Mouse (Mus musculus) adrenal gland (tissue): ENCODE data around the gene Ccdc24.

Source experiments
- intact Hi-C: fragments of 180-260 bp; cut with DNase I; formaldehyde crosslinking; loops from one replicate; pipeline ENCODE4 v1.15.1; 2025

Ccdc24 gene

GRCm38 (mm10) chr4:117891738-117892161 is 19.4 kb upstream of the Ccdc24 start, which contains the start of gene Dph2:
TSS of gene Dph2 (minus strand) at chr4:117892032.
- intact Hi-C loops: no loop called here

GRCm38 (mm10) chr4:117890750-117891149 is 18.4 kb upstream of the Ccdc24 start:
- intact Hi-C loops: no loop called here

GRCm38 (mm10) chr4:117890031-117890430 is 17.7 kb upstream of the Ccdc24 start:
- intact Hi-C loops: no loop called here

GRCm38 (mm10) chr4:117889471-117889870 is 17.1 kb upstream of the Ccdc24 start:
- intact Hi-C loops: no loop called here

GRCm38 (mm10) chr4:117887920-117888319 is 15.6 kb upstream of the Ccdc24 start:
- intact Hi-C loops: no loop called here

GRCm38 (mm10) chr4:117887133-117887532 is 14.8 kb upstream of the Ccdc24 start, which contains the start of gene Atp6v0b:
TSS of gene Atp6v0b (minus strand) at chr4:117887333.
- intact Hi-C loops: no loop called here

GRCm38 (mm10) chr4:117886644-117887043 is 14.3 kb upstream of the Ccdc24 start:
- intact Hi-C loops: no loop called here

GRCm38 (mm10) chr4:117885994-117886393 is 13.6 kb upstream of the Ccdc24 start:
- intact Hi-C loops: no loop called here

- intact Hi-C loops: no loop called here
These were observed 12.7 kb upstream of the Ccdc24 start for GRCm38 (mm10) chr4:117885093-117885492.

- intact Hi-C loops: no loop called here
These were observed 11.8 kb upstream of the Ccdc24 start for GRCm38 (mm10) chr4:117884146-117884545.

GRCm38 (mm10) chr4:117882701-117883691 is 10.6 kb upstream of the Ccdc24 start, which contains the start of gene B4galt2:
TSS of gene B4galt2 (minus strand) at chr4:117883487.
- intact Hi-C loops: no loop called here

- intact Hi-C loops: no loop called here
These were observed 6.3 kb upstream of the Ccdc24 start for GRCm38 (mm10) chr4:117878703-117879102.

- intact Hi-C loops: no loop called here
These were observed 5.9 kb upstream of the Ccdc24 start for GRCm38 (mm10) chr4:117878301-117878700.

GRCm38 (mm10) chr4:117873615-117874014 is 1.3 kb upstream of the Ccdc24 start:
- intact Hi-C loops: no loop called here

GRCm38 (mm10) chr4:117871787-117872186 is 570 bp downstream of the Ccdc24 start:
- intact Hi-C loops: no loop called here

- intact Hi-C loops: no loop called here
These were observed 1.9 kb downstream of the Ccdc24 start for GRCm38 (mm10) chr4:117870437-117870836.

- intact Hi-C loops: no loop called here
These were observed 3.0 kb downstream of the Ccdc24 start for GRCm38 (mm10) chr4:117869317-117869716.

GRCm38 (mm10) chr4:117867823-117868222 is 4.5 kb downstream of the Ccdc24 start:
- intact Hi-C loops: no loop called here

- intact Hi-C loops: no loop called here
These were observed 5.4 kb downstream of the Ccdc24 start for GRCm38 (mm10) chr4:117867000-117867399.

- intact Hi-C loops: no loop called here
These were observed 6.3 kb downstream of the Ccdc24 start for GRCm38 (mm10) chr4:117866083-117866482.

GRCm38 (mm10) chr4:117862823-117863222 is 9.5 kb downstream of the Ccdc24 start:
- intact Hi-C loops: no loop called here

GRCm38 (mm10) chr4:117860570-117860969 is 11.8 kb downstream of the Ccdc24 start:
- intact Hi-C loops: no loop called here
